Mouse (Mus musculus) G1E (cell line): ENCODE results near the gene Hmg20b. TPM values are rescaled to one million over a fixed set of nuclear protein-coding genes. Genes with fewer than 3 reads are reported as not detected.

ENCODE experiments used
- ATAC-seq: 2 replicates; pipeline ENCODE4 v1.8.0; 2016; ENCODE audit warnings: mild to moderate bottlenecking; ENCODE audit not compliant: insufficient number of reproducible peaks, poor library complexity, low FRiP score, severe bottlenecking; ENCODE audit errors: extremely low read depth
- DNase-seq: peaks from one replicate; pipeline ENCODE4 v3.0.0; 2012; ENCODE audit warnings: low spot score
- H3K27me3 ChIP-seq: 2 replicates; pipeline ENCODE4 v1.6.1; 2012; ENCODE audit warnings: mild to moderate bottlenecking, low read length, inconsistent platforms; ENCODE audit not compliant: insufficient read depth
- H3K36me3 ChIP-seq: replicated peaks from 2 replicates; pipeline ENCODE3; 2012; ENCODE audit warnings: mild to moderate bottlenecking, inconsistent platforms
- H3K4me1 ChIP-seq: 2 replicates; pipeline ENCODE4 v1.6.1; 2012; ENCODE audit warnings: low read depth, low read length, inconsistent platforms, mixed read lengths; ENCODE audit not compliant: insufficient read depth
- H3K4me3 ChIP-seq: 2 replicates; pipeline ENCODE4 v1.5.1; 2012; ENCODE audit warnings: low read depth, mild to moderate bottlenecking, inconsistent platforms, low read length, moderate library complexity, mixed read lengths
- H3K9me3 ChIP-seq: replicated peaks from 2 replicates; pipeline ENCODE4 v1.6.1; 2012; ENCODE audit warnings: inconsistent platforms
- CTCF ChIP-seq: IDR thresholded peaks from 2 replicates; pipeline ENCODE4 v1.5.1; 2012; ENCODE audit warnings: low read depth, low read length, inconsistent platforms, mixed read lengths
- GATA1 ChIP-seq: IDR thresholded peaks from 2 replicates; pipeline ENCODE4 v1.6.1; 2012; ENCODE audit warnings: borderline replicate concordance, low read length, inconsistent platforms, mixed read lengths
- GATA2 ChIP-seq: IDR thresholded peaks from 2 replicates; pipeline ENCODE4 v1.6.1; 2012; ENCODE audit warnings: low read depth, low read length, inconsistent platforms, borderline replicate concordance
- POLR2AphosphoS5 ChIP-seq: IDR thresholded peaks from 2 replicates; pipeline ENCODE4 v1.6.1; 2012; ENCODE audit warnings: low read depth, low read length, inconsistent platforms; ENCODE audit not compliant: insufficient replicate concordance
- TAL1 ChIP-seq: conservative IDR thresholded peaks from 2 replicates; pipeline ENCODE4 v1.6.1; 2012; ENCODE audit warnings: low read depth, low read length, inconsistent platforms, mixed read lengths
- polyA plus RNA-seq: library from polyadenylated mRNA; stranded (reverse); fragments of >175 nt; gene quantifications from 2 replicates; pipeline ENCODE4 v1.2.3, GENCODE M21; 2012
- total RNA-seq, 2 experiments: library from RNA; stranded (forward) in 1 of 2; stranded (reverse) in 1 of 2; fragments of 200-1000 nt in 1 of 2; fragments of >200 nt in 1 of 2; fragmentation: Nextera tagmentation in 1 of 2; gene quantifications; 2 replicates each; pipeline ENCODE4 v1.2.3; 2014 to 2017

The Hmg20b gene
- total and polyA plus RNA-seq, 3 experiments, result 21.9 to 142 (median 36.7) TPM

GRCm38 (mm10) chr10:81300352-81300907 is 49.9 kb downstream of the Hmg20b start:
- Histone ChIP-seq H3K4me3 (peak overlapping the region; percentile 36; the same call in 1 of the 2 replicates), H3K36me3 (peaks cover 94% of the 10 kb centered on the region), H3K27me3 (no peaks in the 10 kb centered on the region), H3K4me1 (peaks cover 99% of the 10 kb centered on the region), H3K9me3 (no peaks in the 10 kb centered on the region)
- DNase-seq (no peak), ATAC-seq (no peak)
- TF ChIP-seq GATA1, result no peak
- TF ChIP-seq GATA2, result no peak
- no peak for TF ChIP-seq POLR2AphosphoS5
- no peak for TF ChIP-seq CTCF
- TF ChIP-seq TAL1, result no peak

- Histone ChIP-seq H3K4me3 (peak overlapping the region; percentile 36; the same call in 1 of the 2 replicates), H3K9me3 (no peaks in the 10 kb centered on the region), H3K4me1 (peaks cover 99% of the 10 kb centered on the region), H3K36me3 (peaks cover 94% of the 10 kb centered on the region), H3K27me3 (no peaks in the 10 kb centered on the region)
- DNase-seq (no peak), ATAC-seq (no peak)
- no peak for TF ChIP-seq TAL1
- TF ChIP-seq CTCF, result no peak
- TF ChIP-seq GATA2, result no peak
- TF ChIP-seq POLR2AphosphoS5, result no peak
- no peak for TF ChIP-seq GATA1
These were observed 50.5 kb downstream of the Hmg20b start for GRCm38 (mm10) chr10:81299585-81300351.

- Histone ChIP-seq H3K4me1 (peaks cover 100% of the 10 kb centered on the region), H3K9me3 (no peaks in the 10 kb centered on the region), H3K27me3 (no peaks in the 10 kb centered on the region), H3K36me3 (peaks cover 93% of the 10 kb centered on the region), H3K4me3 (peak overlapping the region; percentile 66; the same call in 1 of the 2 replicates)
- TF ChIP-seq TAL1 (no peak), CTCF (no peak), POLR2AphosphoS5 (no peak), GATA2 (no peak), GATA1 (no peak)
- ATAC-seq (no peak), DNase-seq (no peak)
These were observed 51.7 kb downstream of the Hmg20b start for GRCm38 (mm10) chr10:81298369-81299100.

- TF ChIP-seq CTCF (no peak), GATA1 (no peak), GATA2 (no peak), TAL1 (no peak), POLR2AphosphoS5 (no peak)
- Histone ChIP-seq H3K4me1 (peaks cover 97% of the 10 kb centered on the region), H3K9me3 (no peaks in the 10 kb centered on the region), H3K4me3 (peak overlapping the region; percentile 66; the same call in 1 of the 2 replicates), H3K36me3 (peaks cover 87% of the 10 kb centered on the region), H3K27me3 (no peaks in the 10 kb centered on the region)
- ATAC-seq, result peak; percentile 76
- DNase-seq, result peak; percentile 66
These were observed 52.4 kb downstream of the Hmg20b start for GRCm38 (mm10) chr10:81297845-81298244.

- Histone ChIP-seq H3K9me3 (no peaks in the 10 kb centered on the region), H3K4me1 (peaks cover 94% of the 10 kb centered on the region), H3K4me3 (peak overlapping the region; percentile 66; the same call in 1 of the 2 replicates), H3K27me3 (no peaks in the 10 kb centered on the region), H3K36me3 (peaks cover 81% of the 10 kb centered on the region)
- no peak for TF ChIP-seq GATA2
- TF ChIP-seq GATA1, result no peak
- no peak for DNase-seq
- ATAC-seq, result no peak
These were observed 53.0 kb downstream of the Hmg20b start for GRCm38 (mm10) chr10:81297246-81297645.

Other genes with a start within 250 kb of the Hmg20b start
Only the 20 nearest of the 32 such genes appear.
- gene Atcay, start 119.6 kb downstream of the Hmg20b start, total RNA-seq (2014; fragmentation: Nextera tagmentation), result not detected in 2 replicates
- 0.06 and 0.11 TPM in 2 replicates for gene Atcay, start 119.6 kb downstream of the Hmg20b start, total RNA-seq (2017)
- gene Atcay, start 119.6 kb downstream of the Hmg20b start, polyA plus RNA-seq, result not detected in 2 replicates
- 7.0 and 7.1 TPM in 2 replicates for gene Zfr2, start 117.3 kb downstream of the Hmg20b start, total RNA-seq (2014; fragmentation: Nextera tagmentation)
- 2.6 and 3.2 TPM in 2 replicates for gene Zfr2, start 117.3 kb downstream of the Hmg20b start, total RNA-seq (2017)
- 1.8 and 1.9 TPM in 2 replicates for gene Zfr2, start 117.3 kb downstream of the Hmg20b start, polyA plus RNA-seq
- gene Matk, start 97.5 kb downstream of the Hmg20b start, total RNA-seq (2014; fragmentation: Nextera tagmentation), result not detected in 2 replicates
- gene Matk, start 97.5 kb downstream of the Hmg20b start, total RNA-seq (2017), result 0.05 and 0.06 TPM in 2 replicates
- gene Matk, start 97.5 kb downstream of the Hmg20b start, polyA plus RNA-seq, result 0.07 TPM in 1 of 2 replicates, not detected in the other
- gene Mrpl54, start 83.5 kb downstream of the Hmg20b start, total RNA-seq (2014; fragmentation: Nextera tagmentation), result 75.6 and 78.6 TPM in 2 replicates
- gene Mrpl54, start 83.5 kb downstream of the Hmg20b start, total RNA-seq (2017), result 186 and 206 TPM in 2 replicates
- 612 and 631 TPM in 2 replicates for gene Mrpl54, start 83.5 kb downstream of the Hmg20b start, polyA plus RNA-seq
- 36.2 and 44.6 TPM in 2 replicates for gene Apba3, start 83.5 kb downstream of the Hmg20b start, total RNA-seq (2014; fragmentation: Nextera tagmentation)
- 27.9 and 38.9 TPM in 2 replicates for gene Apba3, start 83.5 kb downstream of the Hmg20b start, total RNA-seq (2017)
- 113 and 130 TPM in 2 replicates for gene Apba3, start 83.5 kb downstream of the Hmg20b start, polyA plus RNA-seq
- 0.44 TPM in 1 of 2 replicates, not detected in the other for gene Tjp3, start 58.9 kb downstream of the Hmg20b start, total RNA-seq (2014; fragmentation: Nextera tagmentation)
- gene Tjp3, start 58.9 kb downstream of the Hmg20b start, total RNA-seq (2017), result 1.8 and 1.9 TPM in 2 replicates
- gene Tjp3, start 58.9 kb downstream of the Hmg20b start, polyA plus RNA-seq, result 1.4 and 1.6 TPM in 2 replicates
- gene Pip5k1c, start 57.5 kb downstream of the Hmg20b start, total RNA-seq (2014; fragmentation: Nextera tagmentation), result 58.0 and 62.2 TPM in 2 replicates
- 58.8 and 66.6 TPM in 2 replicates for gene Pip5k1c, start 57.5 kb downstream of the Hmg20b start, total RNA-seq (2017)
- gene Pip5k1c, start 57.5 kb downstream of the Hmg20b start, polyA plus RNA-seq, result 266 and 331 TPM in 2 replicates
- 9.0 and 11.4 TPM in 2 replicates for gene Cactin, start 29.4 kb downstream of the Hmg20b start, total RNA-seq (2014; fragmentation: Nextera tagmentation)
- gene Cactin, start 29.4 kb downstream of the Hmg20b start, total RNA-seq (2017), result 23.5 and 23.9 TPM in 2 replicates
- gene Cactin, start 29.4 kb downstream of the Hmg20b start, polyA plus RNA-seq, result 77.9 and 80.5 TPM in 2 replicates
- gene Tbxa2r, start 21.7 kb downstream of the Hmg20b start, total RNA-seq (2014; fragmentation: Nextera tagmentation), result not detected in 2 replicates
- 0.06 TPM in 1 of 2 replicates, not detected in the other for gene Tbxa2r, start 21.7 kb downstream of the Hmg20b start, total RNA-seq (2017)
- 0.06 TPM in 1 of 2 replicates, not detected in the other for gene Tbxa2r, start 21.7 kb downstream of the Hmg20b start, polyA plus RNA-seq
- gene Gipc3, start 7.2 kb downstream of the Hmg20b start, total RNA-seq (2014; fragmentation: Nextera tagmentation), result not detected in 2 replicates
- gene Gipc3, start 7.2 kb downstream of the Hmg20b start, total RNA-seq (2017), result 0.11 TPM in 1 of 2 replicates, not detected in the other
- not detected in 2 replicates for gene Gipc3, start 7.2 kb downstream of the Hmg20b start, polyA plus RNA-seq
- gene Mfsd12, start 7.0 kb upstream of the Hmg20b start, total RNA-seq (2014; fragmentation: Nextera tagmentation), result 14.3 and 14.4 TPM in 2 replicates
- gene Mfsd12, start 7.0 kb upstream of the Hmg20b start, total RNA-seq (2017), result 13.1 and 14.6 TPM in 2 replicates
- 46.7 and 48.2 TPM in 2 replicates for gene Mfsd12, start 7.0 kb upstream of the Hmg20b start, polyA plus RNA-seq
- 2.0 TPM in 1 of 2 replicates, not detected in the other for gene 4930404N11Rik, start 15.3 kb upstream of the Hmg20b start, total RNA-seq (2014; fragmentation: Nextera tagmentation)
- 0.17 and 1.2 TPM in 2 replicates for gene 4930404N11Rik, start 15.3 kb upstream of the Hmg20b start, total RNA-seq (2017)
- gene 4930404N11Rik, start 15.3 kb upstream of the Hmg20b start, polyA plus RNA-seq, result 0.52 and 0.65 TPM in 2 replicates
- gene Fzr1, start 28.0 kb upstream of the Hmg20b start, total RNA-seq (2014; fragmentation: Nextera tagmentation), result 29.7 and 65.2 TPM in 2 replicates
- gene Fzr1, start 28.0 kb upstream of the Hmg20b start, total RNA-seq (2017), result 15.8 and 22.8 TPM in 2 replicates
- gene Fzr1, start 28.0 kb upstream of the Hmg20b start, polyA plus RNA-seq, result 88.9 and 96.2 TPM in 2 replicates
- gene Dohh, start 33.9 kb upstream of the Hmg20b start, total RNA-seq (2014; fragmentation: Nextera tagmentation), result 9.6 and 11.9 TPM in 2 replicates
- 60.4 and 69.7 TPM in 2 replicates for gene Dohh, start 33.9 kb upstream of the Hmg20b start, total RNA-seq (2017)
- 186 and 220 TPM in 2 replicates for gene Dohh, start 33.9 kb upstream of the Hmg20b start, polyA plus RNA-seq
- 1.1 TPM in 1 of 2 replicates, not detected in the other for gene Gm48551, start 34.0 kb upstream of the Hmg20b start, total RNA-seq (2014; fragmentation: Nextera tagmentation)
- gene Gm48551, start 34.0 kb upstream of the Hmg20b start, total RNA-seq (2017), result 2.6 and 4.1 TPM in 2 replicates
- 0.72 and 1.3 TPM in 2 replicates for gene Gm48551, start 34.0 kb upstream of the Hmg20b start, polyA plus RNA-seq
- gene Gm48552, start 38.5 kb upstream of the Hmg20b start, total RNA-seq (2014; fragmentation: Nextera tagmentation), result 1.2 and 3.1 TPM in 2 replicates
- gene Gm48552, start 38.5 kb upstream of the Hmg20b start, total RNA-seq (2017), result 0.38 and 0.93 TPM in 2 replicates
- gene Gm48552, start 38.5 kb upstream of the Hmg20b start, polyA plus RNA-seq, result 7.2 and 7.4 TPM in 2 replicates
- 6.5 and 13.8 TPM in 2 replicates for gene Smim24, start 42.6 kb upstream of the Hmg20b start, total RNA-seq (2014; fragmentation: Nextera tagmentation)
- 1.9 and 3.5 TPM in 2 replicates for gene Smim24, start 42.6 kb upstream of the Hmg20b start, total RNA-seq (2017)
- gene Smim24, start 42.6 kb upstream of the Hmg20b start, polyA plus RNA-seq, result 1.6 and 1.8 TPM in 2 replicates
- gene Nfic, start 105.2 kb upstream of the Hmg20b start, total RNA-seq (2014; fragmentation: Nextera tagmentation), result 6.9 and 9.5 TPM in 2 replicates
- 0.52 and 0.66 TPM in 2 replicates for gene Nfic, start 105.2 kb upstream of the Hmg20b start, total RNA-seq (2017)
- 16.1 and 19.3 TPM in 2 replicates for gene Nfic, start 105.2 kb upstream of the Hmg20b start, polyA plus RNA-seq
- gene Celf5, start 132.2 kb upstream of the Hmg20b start, total RNA-seq (2014; fragmentation: Nextera tagmentation), result not detected in 2 replicates
- gene Celf5, start 132.2 kb upstream of the Hmg20b start, total RNA-seq (2017), result 0.05 and 0.06 TPM in 2 replicates
- 0.05 and 0.09 TPM in 2 replicates for gene Celf5, start 132.2 kb upstream of the Hmg20b start, polyA plus RNA-seq
- 58.2 and 72.3 TPM in 2 replicates for gene Ncln, start 145.9 kb upstream of the Hmg20b start, total RNA-seq (2014; fragmentation: Nextera tagmentation)
- gene Ncln, start 145.9 kb upstream of the Hmg20b start, total RNA-seq (2017), result 35.5 and 50.1 TPM in 2 replicates
- 154 and 179 TPM in 2 replicates for gene Ncln, start 145.9 kb upstream of the Hmg20b start, polyA plus RNA-seq